Mouse (Mus musculus): ENCODE results near the gene Gprin1. TPM values are rescaled to one million over a fixed set of nuclear protein-coding genes. Genes with fewer than 3 reads are reported as not detected.
"Not testable (repeated sequence)": the region's sequence is repeated elsewhere in the genome, so short reads cannot be mapped to it uniquely, and the experiment has no call there.

Gprin1 gene
- polyA plus RNA-seq, 1 experiment from 2014 or later, result 10.8 TPM

GRCm38 (mm10) chr13:54788740-54789560 is 39.3 kb upstream of the Gprin1 start, which contains the start of gene Tspan17:
TSS of gene Tspan17 (plus strand) at chr13:54789377.
- Histone ChIP-seq H3K4me3 (ENCODE audit: low read depth, low read length) (peak within 1 kb of the TSS; percentile 55), H3K36me3 (ENCODE audit: control insufficient read depth, insufficient read depth, low read length) (no peaks in the 10 kb centered on the region), H3K4me1 (ENCODE audit: control insufficient read depth, insufficient read depth, low read length) (peaks cover 11% of the 10 kb centered on the region), H3K9ac (ENCODE audit: low read length) (peak within 1 kb of the TSS; percentile 57), H3K27ac (ENCODE audit: low read depth, low read length) (no peak within 1 kb of the TSS), H3K4me2 (peak within 1 kb of the TSS; percentile 69), H3K9me3 (ENCODE audit: control insufficient read depth, low read length) (no peaks in the 10 kb centered on the region), H3K27me3 (ENCODE audit: control insufficient read depth, insufficient read depth, low read length) (peaks cover 14% of the 10 kb centered on the region)
- 2% methylated on average over 47 of the region's 49 CpGs for WGBS
- DNase-seq (ENCODE audit: low spot score, missing footprints), result peak; percentile 100
- peak; percentile 91 for ATAC-seq (ENCODE audit: low FRiP score)

GRCm38 (mm10) chr13:54787591-54787990 is 37.9 kb upstream of the Gprin1 start:
- Histone ChIP-seq H3K27me3 (ENCODE audit: control insufficient read depth, insufficient read depth, low read length) (peaks cover 14% of the 10 kb centered on the region), H3K4me1 (ENCODE audit: control insufficient read depth, insufficient read depth, low read length) (peaks cover 11% of the 10 kb centered on the region)
- 92% methylated on average over 2 of the region's 2 CpGs for WGBS
- H3K27ac ChIP-seq (ENCODE audit: low read depth, low read length); H3K9me3 ChIP-seq (ENCODE audit: control insufficient read depth, low read length); ATAC-seq (ENCODE audit: low FRiP score); H3K4me2 ChIP-seq; H3K36me3 ChIP-seq (ENCODE audit: control insufficient read depth, insufficient read depth, low read length); H3K9ac ChIP-seq (ENCODE audit: low read length); H3K4me3 ChIP-seq (ENCODE audit: low read depth, low read length): not testable (repeated sequence)
- peak; percentile 61 for DNase-seq (ENCODE audit: low spot score, missing footprints)

- ATAC-seq (ENCODE audit: low FRiP score) (no peak), DNase-seq (ENCODE audit: low spot score, missing footprints) (peak; percentile 80)
- no peaks in the 10 kb centered on the region for H3K27me3 ChIP-seq (ENCODE audit: control insufficient read depth, insufficient read depth, low read length)
- no peaks in the 10 kb centered on the region for H3K9me3 ChIP-seq (ENCODE audit: control insufficient read depth, low read length)
- H3K4me1 ChIP-seq (ENCODE audit: control insufficient read depth, insufficient read depth, low read length), result no peaks in the 10 kb centered on the region
- no peak within 1 kb of the TSS for H3K4me2 ChIP-seq
- 88% methylated on average over 4 of the region's 4 CpGs for WGBS
- no peak within 1 kb of the TSS for H3K9ac ChIP-seq (ENCODE audit: low read length)
- no peak within 1 kb of the TSS for H3K27ac ChIP-seq (ENCODE audit: low read depth, low read length)
- H3K36me3 ChIP-seq (ENCODE audit: control insufficient read depth, insufficient read depth, low read length), result no peaks in the 10 kb centered on the region
- no peak within 1 kb of the TSS for H3K4me3 ChIP-seq (ENCODE audit: low read depth, low read length)
Observed at GRCm38 (mm10) chr13:54783698-54784097, 34.0 kb upstream of the Gprin1 start, which contains the start of gene Eif4e1b. TSS of gene Eif4e1b (plus strand) at chr13:54783998.

GRCm38 (mm10) chr13:54783235-54783634 is 33.6 kb upstream of the Gprin1 start:
- Histone ChIP-seq H3K9ac (ENCODE audit: low read length) (no peak overlapping the region), H3K27me3 (ENCODE audit: control insufficient read depth, insufficient read depth, low read length) (no peaks in the 10 kb centered on the region), H3K4me2 (no peak overlapping the region), H3K9me3 (ENCODE audit: control insufficient read depth, low read length) (no peaks in the 10 kb centered on the region), H3K27ac (ENCODE audit: low read depth, low read length) (no peak overlapping the region), H3K36me3 (ENCODE audit: control insufficient read depth, insufficient read depth, low read length) (no peaks in the 10 kb centered on the region), H3K4me3 (ENCODE audit: low read depth, low read length) (no peak overlapping the region), H3K4me1 (ENCODE audit: control insufficient read depth, insufficient read depth, low read length) (no peaks in the 10 kb centered on the region)
- ATAC-seq (ENCODE audit: low FRiP score), result no peak
- 56% methylated on average over 2 of the region's 2 CpGs for WGBS
- peak; percentile 19 for DNase-seq (ENCODE audit: low spot score, missing footprints)

- H3K27ac ChIP-seq (ENCODE audit: low read depth, low read length), result no peak overlapping the region
Observed at GRCm38 (mm10) chr13:54781086-54781485, 31.4 kb upstream of the Gprin1 start.

GRCm38 (mm10) chr13:54780592-54780991 is 30.9 kb upstream of the Gprin1 start:
- no peak overlapping the region for H3K4me3 ChIP-seq (ENCODE audit: low read depth, low read length)
- no peak overlapping the region for H3K27ac ChIP-seq (ENCODE audit: low read depth, low read length)
- WGBS, result 73% methylated on average over 3 of the region's 3 CpGs
- H3K4me2 ChIP-seq, result no peak overlapping the region
- H3K4me1 ChIP-seq (ENCODE audit: control insufficient read depth, insufficient read depth, low read length), result no peaks in the 10 kb centered on the region
- DNase-seq (ENCODE audit: low spot score, missing footprints) (peak; percentile 31), ATAC-seq (ENCODE audit: low FRiP score) (no peak)
- no peaks in the 10 kb centered on the region for H3K9me3 ChIP-seq (ENCODE audit: control insufficient read depth, low read length)
- no peak overlapping the region for H3K9ac ChIP-seq (ENCODE audit: low read length)
- no peaks in the 10 kb centered on the region for H3K36me3 ChIP-seq (ENCODE audit: control insufficient read depth, insufficient read depth, low read length)
- H3K27me3 ChIP-seq (ENCODE audit: control insufficient read depth, insufficient read depth, low read length), result no peaks in the 10 kb centered on the region

More at GRCm38 (mm10) chr13:54781086-54781485, 31.4 kb upstream of the Gprin1 start:
- H3K4me1 ChIP-seq (ENCODE audit: control insufficient read depth, insufficient read depth, low read length), result no peaks in the 10 kb centered on the region
- ATAC-seq (ENCODE audit: low FRiP score) (no peak), DNase-seq (ENCODE audit: low spot score, missing footprints) (no peak)
- no peaks in the 10 kb centered on the region for H3K9me3 ChIP-seq (ENCODE audit: control insufficient read depth, low read length)
- no peaks in the 10 kb centered on the region for H3K36me3 ChIP-seq (ENCODE audit: control insufficient read depth, insufficient read depth, low read length)
- WGBS, result 89% methylated on average over 3 of the region's 3 CpGs
- no peak overlapping the region for H3K4me3 ChIP-seq (ENCODE audit: low read depth, low read length)
- H3K4me2 ChIP-seq, result no peak overlapping the region
- H3K27me3 ChIP-seq (ENCODE audit: control insufficient read depth, insufficient read depth, low read length), result no peaks in the 10 kb centered on the region
- H3K9ac ChIP-seq (ENCODE audit: low read length), result no peak overlapping the region

GRCm38 (mm10) chr13:54767012-54767411 is 17.3 kb upstream of the Gprin1 start:
- H3K9me3 ChIP-seq (ENCODE audit: control insufficient read depth, low read length), result no peaks in the 10 kb centered on the region
- no peak overlapping the region for H3K4me3 ChIP-seq (ENCODE audit: low read depth, low read length)
- H3K4me1 ChIP-seq (ENCODE audit: control insufficient read depth, insufficient read depth, low read length), result peaks cover 14% of the 10 kb centered on the region
- 81% methylated on average over 4 of the region's 4 CpGs for WGBS
- peak; percentile 57 for DNase-seq (ENCODE audit: low spot score, missing footprints)
- no peaks in the 10 kb centered on the region for H3K36me3 ChIP-seq (ENCODE audit: control insufficient read depth, insufficient read depth, low read length)
- H3K27ac ChIP-seq (ENCODE audit: low read depth, low read length), result no peak overlapping the region
- H3K27me3 ChIP-seq (ENCODE audit: control insufficient read depth, insufficient read depth, low read length), result peaks cover 32% of the 10 kb centered on the region
- H3K9ac ChIP-seq (ENCODE audit: low read length), result no peak overlapping the region
- no peak for ATAC-seq (ENCODE audit: low FRiP score)
- H3K4me2 ChIP-seq, result peak overlapping the region; percentile 76; the same call in 1 of the 2 replicates

GRCm38 (mm10) chr13:54766192-54766768 is 16.6 kb upstream of the Gprin1 start, which contains the start of gene Sncb:
TSS of gene Sncb (minus strand) at chr13:54766595.
- Histone ChIP-seq H3K27ac (ENCODE audit: low read depth, low read length) (no peak within 1 kb of the TSS), H3K4me3 (ENCODE audit: low read depth, low read length) (peak within 1 kb of the TSS; percentile 36), H3K4me2 (peak within 1 kb of the TSS; percentile 76), H3K27me3 (ENCODE audit: control insufficient read depth, insufficient read depth, low read length) (peaks cover 32% of the 10 kb centered on the region), H3K4me1 (ENCODE audit: control insufficient read depth, insufficient read depth, low read length) (peaks cover 14% of the 10 kb centered on the region), H3K9ac (ENCODE audit: low read length) (peak within 1 kb of the TSS; percentile 9), H3K36me3 (ENCODE audit: control insufficient read depth, insufficient read depth, low read length) (no peaks in the 10 kb centered on the region), H3K9me3 (ENCODE audit: control insufficient read depth, low read length) (no peaks in the 10 kb centered on the region)
- WGBS, result 1% methylated on average over 35 of the region's 35 CpGs
- ATAC-seq (ENCODE audit: low FRiP score) (peak; percentile 83), DNase-seq (ENCODE audit: low spot score, missing footprints) (peak; percentile 95)

Measured in midbrain, embryonic 11.5 days (tissue).